Mouse (Mus musculus) ovary, postnatal 10 days (tissue): ENCODE data around the gene Ppp1r12a.
"Not testable (repeated sequence)": the region's sequence is repeated elsewhere in the genome, so short reads cannot be mapped to it uniquely, and the experiment has no call there.

Experiments used
- DNase-seq: peaks from one replicate; pipeline ENCODE4 v3.0.0; 2022; ENCODE audit warnings: low spot score

The Ppp1r12a gene

GRCm38 (mm10) chr10:108198945-108199344 lies 37.0 kb downstream of the Ppp1r12a start:
- no peak for DNase-seq

GRCm38 (mm10) chr10:108202126-108202525 lies 40.1 kb downstream of the Ppp1r12a start:
- no peak for DNase-seq

GRCm38 (mm10) chr10:108203440-108203839 lies 41.4 kb downstream of the Ppp1r12a start:
- no peak for DNase-seq

DNA sequence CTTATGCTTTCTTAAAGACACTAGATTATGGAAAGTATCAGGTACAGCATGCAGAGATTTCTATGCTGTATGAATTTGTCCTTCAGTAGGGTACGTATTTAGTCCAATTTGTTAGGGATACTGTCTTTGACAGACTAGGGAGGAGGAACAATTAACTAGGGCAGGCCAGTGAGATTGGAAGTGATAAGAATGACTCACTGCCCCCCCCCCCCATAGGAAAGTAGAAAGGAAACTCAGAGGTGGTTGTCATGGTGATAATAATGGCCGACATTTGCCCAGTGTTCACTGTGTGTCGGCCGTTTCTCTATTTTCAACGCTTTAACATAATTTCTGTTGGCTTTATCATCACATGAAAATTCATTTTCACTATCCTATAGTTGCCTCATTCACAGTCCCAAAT lies 47.4 kb downstream of the Ppp1r12a start:
- DNase-seq: no peak

DNA sequence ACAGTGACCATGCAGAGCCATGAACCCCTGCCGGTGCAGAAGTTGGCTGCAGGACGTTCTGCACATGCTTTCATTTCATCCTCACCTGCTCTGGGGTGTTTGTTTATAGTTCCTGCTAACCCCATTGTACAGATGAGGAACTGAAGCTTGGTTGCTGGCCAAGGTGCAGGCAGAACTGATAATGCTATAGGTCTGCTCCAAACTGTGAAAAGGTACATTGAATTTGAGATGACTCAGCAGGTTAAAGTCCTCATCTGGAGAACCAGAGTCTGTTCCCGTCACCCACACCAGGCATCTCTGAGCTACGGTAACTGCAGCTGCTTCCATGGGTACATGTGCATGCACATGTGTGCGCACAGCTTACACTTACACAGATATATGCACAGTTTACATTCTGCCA lies 62.4 kb downstream of the Ppp1r12a start:
- no peak for DNase-seq

- no peak for DNase-seq
Observed at GRCm38 (mm10) chr10:108237049-108237448, 75.1 kb downstream of the Ppp1r12a start.

- no peak for DNase-seq
Observed at GRCm38 (mm10) chr10:108239061-108239460, 77.1 kb downstream of the Ppp1r12a start.

GRCm38 (mm10) chr10:108250710-108251109 lies 88.7 kb downstream of the Ppp1r12a start:
- DNase-seq: no peak

DNA sequence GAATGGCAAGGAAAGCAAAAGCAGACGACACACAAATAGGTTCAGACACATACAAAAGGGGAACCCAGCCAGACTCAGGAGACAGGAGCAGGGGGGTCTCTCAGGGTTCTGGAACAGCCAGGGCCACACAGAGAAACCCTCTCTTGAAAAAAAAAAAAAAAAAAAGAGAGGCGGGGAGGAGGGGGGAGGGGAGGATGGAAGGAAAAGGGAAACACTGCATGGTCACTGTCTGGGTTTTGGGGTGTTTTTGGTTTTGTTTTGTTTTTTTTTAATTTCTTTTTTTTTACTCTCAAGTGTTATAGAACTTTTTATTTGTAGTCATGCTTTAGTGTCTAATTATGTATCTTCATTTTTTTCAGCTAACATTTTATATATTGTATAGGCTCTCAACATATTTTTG lies 89.2 kb downstream of the Ppp1r12a start:
- DNase-seq: no peak

GRCm38 (mm10) chr10:108255812-108256376 lies 93.9 kb downstream of the Ppp1r12a start:
- DNase-seq: no peak

- no peak for DNase-seq
Observed at GRCm38 (mm10) chr10:108260931-108261330, 98.9 kb downstream of the Ppp1r12a start.

DNA sequence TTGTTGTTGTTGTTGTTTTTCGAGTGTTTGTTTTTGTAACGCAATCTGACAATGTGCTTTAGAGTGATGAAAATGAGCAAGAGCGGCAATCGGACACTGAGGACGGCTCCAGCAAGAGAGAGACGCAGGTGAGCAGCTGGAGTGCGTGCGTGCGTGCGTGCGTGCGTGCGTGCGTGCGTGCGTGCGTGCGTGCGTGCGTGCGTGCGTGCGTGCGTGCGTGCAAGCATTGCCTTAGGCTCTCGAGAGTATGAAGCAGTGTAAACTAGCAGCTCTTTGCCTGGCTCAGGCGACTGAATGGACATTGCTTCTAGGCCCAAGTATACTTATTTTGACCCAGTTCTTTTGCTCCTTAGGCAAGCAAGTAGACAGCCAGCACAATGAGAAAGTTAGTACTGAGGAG lies 102.6 kb downstream of the Ppp1r12a start:
- DNase-seq: no peak

DNA sequence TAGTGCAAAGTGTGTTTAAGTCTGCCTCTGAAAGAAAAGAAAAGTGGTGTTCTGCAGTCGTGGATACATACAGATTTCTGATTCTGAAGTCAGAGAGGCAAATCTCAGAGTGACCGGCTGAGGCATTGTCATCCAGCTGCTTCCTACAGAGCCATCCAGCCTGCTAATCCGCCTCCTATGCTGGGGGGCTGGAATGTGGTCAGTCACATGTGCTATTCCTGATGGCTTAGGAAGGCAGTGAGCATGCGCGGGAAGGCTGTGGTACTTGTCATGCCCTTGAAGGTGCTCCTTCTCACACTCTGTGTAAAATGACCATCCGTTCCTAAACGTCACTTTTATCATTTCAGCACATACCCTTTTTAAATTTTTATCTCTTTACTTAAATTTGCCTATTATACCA lies 109.2 kb downstream of the Ppp1r12a start:
- no peak for DNase-seq

DNA sequence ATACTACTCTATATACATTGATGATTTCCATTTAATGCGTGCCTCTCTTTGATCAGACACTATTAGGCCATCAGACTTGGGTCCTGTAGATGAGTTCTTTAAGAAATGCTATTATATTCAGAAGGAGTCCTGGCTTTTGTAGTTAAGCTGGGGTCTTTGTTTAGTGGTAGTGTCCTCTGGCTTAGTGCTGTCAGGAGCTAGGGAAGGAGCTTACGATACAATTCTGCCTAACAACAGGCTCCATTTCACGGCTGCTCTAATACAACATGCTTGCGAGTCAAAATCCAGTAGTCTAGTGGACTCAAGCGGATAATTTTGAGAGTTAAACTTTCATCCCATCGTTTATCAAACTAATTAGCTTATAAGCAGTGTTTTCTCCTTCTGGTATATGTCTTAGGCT lies 114.7 kb downstream of the Ppp1r12a start:
- DNase-seq: no peak

GRCm38 (mm10) chr10:108277198-108277597 lies 115.2 kb downstream of the Ppp1r12a start:
- DNase-seq: no peak

DNA sequence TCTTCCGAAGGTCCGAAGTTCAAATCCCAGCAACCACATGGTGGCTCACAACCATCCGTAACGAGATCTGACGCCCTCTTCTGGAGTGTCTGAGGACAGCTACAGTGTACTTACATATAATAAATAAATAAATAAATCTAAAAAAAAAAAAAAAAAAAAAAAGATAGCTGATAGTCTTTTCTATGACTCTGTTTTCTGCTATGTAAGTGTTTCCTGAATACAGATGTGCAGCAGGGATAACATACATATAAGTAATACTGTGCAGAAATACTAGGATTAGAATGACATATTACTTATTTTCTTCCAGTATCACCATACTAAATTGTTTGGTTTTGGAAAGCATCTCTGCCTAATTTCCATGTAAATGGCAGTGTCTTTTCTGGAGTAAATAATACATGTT lies 119.1 kb downstream of the Ppp1r12a start:
- not testable (repeated sequence) for DNase-seq

DNA sequence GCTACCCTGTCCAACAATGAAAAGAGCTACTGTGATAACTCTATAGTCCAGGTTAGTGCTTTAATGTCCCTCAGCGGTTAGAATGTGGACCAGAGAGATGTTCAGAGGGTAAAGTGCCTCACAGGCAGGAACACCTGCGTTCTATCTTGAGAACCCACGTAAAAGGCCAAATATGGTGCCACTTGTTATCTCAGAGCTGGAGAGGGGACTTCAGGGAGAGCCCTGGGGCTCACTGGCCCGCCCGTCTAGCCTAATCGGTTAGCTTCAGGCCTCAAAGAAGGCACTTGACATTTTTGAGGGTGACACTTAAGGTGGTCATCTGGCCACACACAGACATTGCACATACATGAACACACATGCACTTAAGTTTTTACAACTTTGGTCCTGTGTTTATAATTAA lies 120.4 kb downstream of the Ppp1r12a start:
- no peak for DNase-seq

DNA sequence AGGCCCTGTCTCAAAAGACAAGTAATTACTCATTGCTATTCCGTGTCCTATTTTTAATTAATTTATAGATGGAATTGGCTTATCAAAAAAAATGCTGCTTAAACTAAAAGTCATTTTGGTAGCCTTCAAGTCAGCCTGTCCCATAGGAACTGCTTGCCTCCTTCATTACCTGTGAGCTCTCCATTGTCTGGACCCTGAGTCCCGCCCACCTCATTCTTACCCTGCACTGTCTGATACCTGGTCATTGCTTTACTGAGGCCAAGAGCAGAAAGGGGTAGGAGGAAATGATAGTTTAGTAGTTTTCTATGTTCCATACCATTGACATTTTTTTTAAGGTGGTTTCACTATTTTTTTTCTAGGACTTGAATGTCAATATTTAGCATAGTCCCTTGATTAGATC lies 121.4 kb downstream of the Ppp1r12a start:
- no peak for DNase-seq

DNA sequence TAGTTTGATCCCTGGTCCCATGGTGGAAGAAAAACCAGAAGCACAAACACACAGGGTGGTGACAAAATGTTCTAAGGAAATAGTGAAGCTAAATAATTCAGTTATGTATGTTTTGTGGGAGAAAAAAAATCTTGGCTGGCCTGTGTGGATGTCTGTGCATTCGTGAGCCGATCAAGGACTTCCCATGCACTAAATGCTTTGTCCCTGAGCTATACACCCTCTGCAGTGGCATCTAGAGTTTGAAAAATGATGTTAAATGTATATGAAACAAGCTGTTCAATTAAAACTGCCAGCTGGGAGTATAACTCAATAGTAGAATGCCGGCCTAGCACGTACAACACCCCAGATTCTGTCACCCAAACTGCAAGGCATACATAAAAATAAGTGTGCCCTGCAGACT lies 121.8 kb downstream of the Ppp1r12a start:
- no peak for DNase-seq

DNA sequence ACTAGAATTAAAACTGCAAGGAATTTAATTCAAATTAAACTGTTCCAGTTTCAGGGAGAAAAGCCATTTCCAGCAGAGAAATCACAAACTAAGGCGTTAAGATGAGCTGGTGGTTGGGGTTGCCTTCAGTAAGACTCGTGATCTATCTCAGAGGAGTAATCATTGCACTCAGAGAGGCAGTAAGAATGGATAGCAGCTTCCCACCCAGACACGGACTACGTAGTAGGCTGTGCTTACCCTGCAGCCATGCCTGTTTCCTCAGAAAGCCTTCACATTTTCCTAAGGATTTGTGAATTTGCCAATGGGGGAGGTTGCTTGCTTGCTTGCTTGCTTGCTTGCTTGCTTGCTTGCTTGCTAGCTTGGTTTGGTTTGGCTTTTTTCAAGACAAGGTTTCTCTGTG lies 122.5 kb downstream of the Ppp1r12a start:
- no peak for DNase-seq

GRCm38 (mm10) chr10:108284977-108285376 lies 123.0 kb downstream of the Ppp1r12a start:
- no peak for DNase-seq

DNA sequence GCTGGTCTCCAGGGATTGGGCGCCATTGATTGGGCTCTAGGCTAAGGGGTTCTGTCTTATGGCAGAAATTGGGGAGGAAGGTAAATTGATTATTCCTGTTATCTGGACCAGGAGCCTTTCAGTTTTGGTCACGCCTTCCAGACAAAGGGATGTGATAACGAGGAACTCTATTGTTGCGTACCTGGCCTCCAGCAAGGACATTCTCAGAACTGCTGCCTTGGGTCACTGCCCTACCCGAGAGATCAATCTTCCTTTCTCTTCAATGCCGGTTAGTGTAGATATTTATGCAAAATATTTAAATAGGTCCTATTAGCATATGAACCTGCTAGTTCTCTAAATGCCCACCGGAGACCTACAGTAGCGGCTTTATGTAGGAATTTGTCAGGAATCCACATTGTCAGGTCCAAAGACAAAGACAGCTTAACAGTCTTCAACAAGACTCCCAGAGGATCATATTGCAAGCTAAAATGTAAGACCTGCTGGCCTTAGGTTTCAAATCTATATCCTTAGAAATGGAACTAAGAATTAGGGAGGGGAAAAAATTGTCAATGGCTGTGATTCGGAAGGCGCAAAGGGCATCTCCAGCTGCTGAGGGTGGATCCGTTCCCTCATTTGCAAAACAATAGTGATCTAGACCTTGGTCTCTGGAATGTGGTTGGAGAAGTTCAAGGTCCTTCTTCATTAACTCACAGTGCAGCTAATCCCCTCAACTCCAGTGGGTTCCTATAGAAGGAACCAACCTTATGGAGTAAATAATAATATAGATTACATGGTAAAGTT lies 124.9 kb downstream of the Ppp1r12a start:
- no peak for DNase-seq

- no peak for DNase-seq
Observed at GRCm38 (mm10) chr10:108287438-108287801, 125.4 kb downstream of the Ppp1r12a start.

- no peak for DNase-seq
Observed at GRCm38 (mm10) chr10:108290046-108290445, 128.1 kb downstream of the Ppp1r12a start.
